Mouse (Mus musculus) embryonic facial prominence, embryonic 11.5 days (tissue): ENCODE data around the gene Cacna1d. TPM values are rescaled to one million over a fixed set of nuclear protein-coding genes. Genes with fewer than 3 reads are reported as not detected.

ENCODE experiments used
- ATAC-seq: fragments of 200-750 bp; cut with Nextera tagmentation; replicated peaks from 2 replicates; pipeline ENCODE4 v1.8.0; 2017; ENCODE audit warnings: low read depth; ENCODE audit not compliant: insufficient number of reproducible peaks, low FRiP score, low TSS enrichment
- DNase-seq: peaks from one replicate; pipeline ENCODE4 v3.0.0-alpha.2; 2015; ENCODE audit warnings: low spot score
- H3K27ac ChIP-seq: fragments of 300-500 bp; sonication (generic); replicated peaks from 2 replicates; pipeline ENCODE4 v1.5.1; 2014; ENCODE audit warnings: mild to moderate bottlenecking, low read depth, low read length, control low read depth
- H3K27me3 ChIP-seq: fragments of 300-500 bp; sonication (generic); 2 replicates; pipeline ENCODE4 v1.6.1; 2014; ENCODE audit warnings: mild to moderate bottlenecking, low read length, moderate library complexity, mixed read lengths; ENCODE audit not compliant: control insufficient read depth, insufficient read depth
- H3K36me3 ChIP-seq: fragments of 300-500 bp; sonication (generic); replicated peaks from 2 replicates; pipeline ENCODE4 v1.6.1; 2014; ENCODE audit warnings: low read depth, mild to moderate bottlenecking, low read length, moderate library complexity, mixed read lengths; ENCODE audit not compliant: control insufficient read depth, insufficient read depth
- H3K4me1 ChIP-seq: fragments of 300-500 bp; sonication (generic); 2 replicates; pipeline ENCODE4 v1.6.1; 2014; ENCODE audit warnings: low read length, mixed read lengths; ENCODE audit not compliant: control insufficient read depth, insufficient read depth
- H3K4me2 ChIP-seq: fragments of 300-500 bp; sonication (generic); 2 replicates; pipeline ENCODE4 v1.6.1; 2014; ENCODE audit warnings: low read depth, mild to moderate bottlenecking, control low read depth, low read length, moderate library complexity
- H3K4me3 ChIP-seq: fragments of 300-500 bp; sonication (generic); 2 replicates; pipeline ENCODE4 v1.5.1; 2014; ENCODE audit warnings: low read depth, low read length, control low read depth
- H3K9ac ChIP-seq: fragments of 300-500 bp; sonication (generic); replicated peaks from 2 replicates; pipeline ENCODE4 v1.6.1; 2014; ENCODE audit warnings: mild to moderate bottlenecking, control low read depth, low read length
- H3K9me3 ChIP-seq: fragments of 300-500 bp; sonication (generic); replicated peaks from 2 replicates; pipeline ENCODE4 v1.6.1; 2016; ENCODE audit warnings: mild to moderate bottlenecking, low read length, inconsistent platforms, mixed read lengths; ENCODE audit not compliant: control insufficient read depth
- WGBS: fragments of 180-500 bp; shearing (Covaris S2); extraction: QIAGEN DNeasy Blood & Tissue Kit; methylation state at CpG from one replicate; pipeline ENCODE4 v1.1.7; 2014; 5-methylcytosine and 5-hydroxymethylcytosine counted together
- polyA plus RNA-seq: library from polyadenylated mRNA; unstranded; fragments of >200 nt; fragmentation: Nextera tagmentation; extraction: Ambion mirVana; gene quantifications from 2 replicates; pipeline ENCODE4 v1.2.1, GENCODE M21; 2014

Gene Cacna1d
- polyA plus RNA-seq, 1 experiment from 2014 or later: 0.88 TPM

DNA sequence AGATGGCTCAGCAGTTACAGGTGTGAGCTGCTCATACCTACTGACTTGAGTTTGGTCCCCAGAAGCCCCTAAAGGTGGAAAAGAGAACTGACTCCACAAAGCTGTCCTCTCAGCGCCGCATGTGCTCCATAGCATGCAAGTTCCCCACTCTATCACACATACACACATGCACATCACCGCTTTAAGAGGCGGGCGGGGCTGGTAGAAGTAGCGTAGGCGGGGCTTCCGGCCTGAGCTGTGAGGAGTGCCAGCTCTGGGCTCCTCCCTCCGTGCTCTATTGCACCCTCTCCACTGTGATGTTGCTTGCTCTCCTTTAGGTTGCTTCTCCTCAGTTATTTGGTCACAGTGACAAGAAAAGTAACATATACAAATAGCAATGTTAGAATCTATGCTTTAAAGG lies 225.5 kb downstream of the Cacna1d start:
- H3K4me2 ChIP-seq: no peak overlapping the region
- 84% methylated on average over 9 of the region's 9 CpGs for WGBS
- H3K9me3 ChIP-seq: no peaks in the 10 kb centered on the region
- no peaks in the 10 kb centered on the region for H3K36me3 ChIP-seq
- no peak overlapping the region for H3K27ac ChIP-seq
- DNase-seq: no peak
- H3K4me1 ChIP-seq: no peaks in the 10 kb centered on the region; the same call in 1 of the 2 replicates
- H3K4me3 ChIP-seq: no peak overlapping the region
- H3K9ac ChIP-seq: no peak overlapping the region
- H3K27me3 ChIP-seq: no peaks in the 10 kb centered on the region
- no peak for ATAC-seq

DNA sequence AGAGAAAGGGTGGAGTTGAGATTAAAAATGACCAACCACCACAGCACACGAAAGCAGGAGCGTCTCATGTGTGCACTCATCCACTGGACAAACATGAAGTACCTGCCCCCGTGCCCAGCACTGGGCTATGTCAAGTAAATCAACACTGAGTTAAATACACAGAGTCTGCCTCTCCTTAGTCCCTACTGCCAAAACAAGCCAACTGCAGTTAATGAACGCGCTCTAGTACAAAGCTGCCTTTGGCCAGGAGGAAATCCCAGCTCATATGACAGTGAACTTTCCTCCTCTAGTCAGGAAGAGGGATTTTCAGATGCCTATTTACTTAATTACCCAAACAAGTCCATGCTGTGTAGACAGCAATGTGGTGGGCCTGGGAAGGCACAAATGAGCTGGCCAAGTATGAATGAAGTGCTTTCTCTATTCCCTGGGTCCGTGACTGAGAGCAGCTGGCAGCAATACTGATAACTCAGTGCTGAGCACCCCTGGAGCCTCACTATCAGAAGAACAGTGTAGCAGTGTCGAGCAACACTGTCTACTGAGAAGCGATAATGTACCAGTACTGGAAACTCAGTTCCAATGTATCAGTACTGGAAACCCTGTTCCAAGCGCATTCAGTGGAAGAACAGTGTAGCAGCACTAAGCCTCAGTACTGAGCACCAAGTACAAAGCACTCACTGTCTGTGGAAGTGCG lies 229.5 kb downstream of the Cacna1d start:
- DNase-seq (peak; percentile 55), ATAC-seq (peak; percentile 48; the same call in 1 of the 2 replicates)
- Histone ChIP-seq H3K36me3 (no peaks in the 10 kb centered on the region), H3K4me1 (no peaks in the 10 kb centered on the region; the same call in 1 of the 2 replicates), H3K4me2 (no peak overlapping the region), H3K27ac (no peak overlapping the region), H3K9ac (no peak overlapping the region), H3K27me3 (no peaks in the 10 kb centered on the region), H3K4me3 (no peak overlapping the region), H3K9me3 (no peaks in the 10 kb centered on the region)
- WGBS: 56% methylated on average over 10 of the region's 10 CpGs

DNA sequence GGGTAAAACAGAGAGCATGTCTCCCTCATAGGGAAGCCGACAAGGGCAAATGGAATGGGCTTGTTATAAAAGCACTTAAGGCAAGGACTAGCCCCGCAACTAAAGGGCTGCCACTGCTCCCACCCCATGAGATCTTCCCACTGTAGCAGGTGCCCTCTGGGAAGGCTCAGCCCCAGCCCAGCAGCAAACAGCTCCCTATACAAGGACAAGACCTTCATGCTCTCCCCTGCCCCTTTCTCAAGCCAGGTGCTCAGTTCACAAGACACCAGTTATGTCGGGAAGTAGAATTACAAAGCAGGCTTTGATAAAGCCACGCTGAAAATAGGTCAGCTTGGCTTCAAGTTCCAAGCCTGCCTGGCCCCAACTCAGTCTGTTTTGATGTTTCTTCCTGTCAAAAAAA lies 233.6 kb downstream of the Cacna1d start:
- Histone ChIP-seq H3K4me2 (no peak overlapping the region), H3K4me3 (no peak overlapping the region), H3K27ac (no peak overlapping the region), H3K4me1 (no peaks in the 10 kb centered on the region; the same call in 1 of the 2 replicates), H3K27me3 (no peaks in the 10 kb centered on the region), H3K9ac (no peak overlapping the region), H3K36me3 (no peaks in the 10 kb centered on the region), H3K9me3 (no peaks in the 10 kb centered on the region)
- DNase-seq (no peak), ATAC-seq (no peak)
- WGBS: 58% methylated on average over 4 of the region's 4 CpGs

DNA sequence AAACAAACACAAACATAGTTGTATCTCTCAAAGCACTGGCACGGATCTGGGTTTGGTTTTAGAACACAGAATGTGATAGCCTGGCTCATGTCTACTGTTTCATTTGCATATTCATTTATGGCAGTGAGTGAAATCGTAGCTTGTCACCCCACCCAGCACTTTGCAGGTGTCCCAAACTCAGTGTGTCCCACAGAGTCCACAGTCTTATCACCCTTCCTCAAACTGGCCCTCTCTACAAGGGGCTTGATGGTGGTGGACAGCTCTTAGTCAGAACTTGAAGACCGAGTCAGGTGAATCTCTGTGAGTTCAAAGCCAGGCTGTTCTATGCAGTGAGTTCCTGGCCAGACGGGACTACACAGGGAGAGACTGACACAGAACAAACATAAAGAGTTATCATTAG lies 234.8 kb downstream of the Cacna1d start:
- ATAC-seq: no peak
- WGBS: 78% methylated on average over 4 of the region's 4 CpGs
- Histone ChIP-seq H3K27me3 (no peaks in the 10 kb centered on the region), H3K9ac (no peak overlapping the region), H3K4me2 (no peak overlapping the region), H3K9me3 (no peaks in the 10 kb centered on the region), H3K4me3 (no peak overlapping the region), H3K36me3 (no peaks in the 10 kb centered on the region), H3K4me1 (no peaks in the 10 kb centered on the region), H3K27ac (no peak overlapping the region)
- DNase-seq: no peak

DNA sequence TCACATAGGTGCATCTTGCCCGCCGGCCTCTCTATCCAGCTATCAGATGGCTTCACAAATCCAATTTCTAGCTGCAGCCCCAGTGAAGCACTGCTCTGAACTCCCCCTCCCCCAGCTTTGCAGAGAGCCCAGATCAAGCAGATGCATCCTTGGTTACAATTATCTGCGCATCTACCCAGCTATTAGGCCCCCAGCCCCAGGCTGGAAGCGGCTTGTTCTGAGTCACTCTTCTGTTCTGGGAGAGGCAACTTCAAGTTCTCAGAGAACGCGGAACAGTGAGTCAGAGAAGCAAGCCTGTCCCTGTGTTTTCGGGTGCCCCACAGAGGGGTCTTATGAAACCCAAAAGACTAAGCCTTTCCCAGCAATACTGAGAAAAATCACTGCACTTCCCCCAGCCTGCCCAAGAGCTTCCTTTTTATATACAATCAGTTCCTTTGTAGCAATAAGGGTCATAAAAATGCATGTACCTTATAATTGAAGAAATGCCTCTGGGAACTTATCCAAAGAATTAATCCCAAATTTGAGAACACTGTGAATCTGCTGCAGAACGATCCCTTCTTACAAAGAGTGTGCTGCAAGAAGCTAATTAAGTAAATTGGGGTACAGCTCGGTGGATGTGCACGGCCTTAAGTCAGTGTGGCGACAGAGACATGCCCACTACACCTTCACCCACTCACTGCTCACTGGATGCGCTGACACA lies 235.4 kb downstream of the Cacna1d start:
- Histone ChIP-seq H3K4me3 (no peak overlapping the region), H3K4me2 (no peak overlapping the region), H3K4me1 (no peaks in the 10 kb centered on the region), H3K27me3 (no peaks in the 10 kb centered on the region), H3K36me3 (no peaks in the 10 kb centered on the region), H3K27ac (no peak overlapping the region), H3K9ac (no peak overlapping the region), H3K9me3 (no peaks in the 10 kb centered on the region)
- peak; percentile 48 for DNase-seq
- 59% methylated on average over 12 of the region's 12 CpGs for WGBS
- no peak for ATAC-seq

DNA sequence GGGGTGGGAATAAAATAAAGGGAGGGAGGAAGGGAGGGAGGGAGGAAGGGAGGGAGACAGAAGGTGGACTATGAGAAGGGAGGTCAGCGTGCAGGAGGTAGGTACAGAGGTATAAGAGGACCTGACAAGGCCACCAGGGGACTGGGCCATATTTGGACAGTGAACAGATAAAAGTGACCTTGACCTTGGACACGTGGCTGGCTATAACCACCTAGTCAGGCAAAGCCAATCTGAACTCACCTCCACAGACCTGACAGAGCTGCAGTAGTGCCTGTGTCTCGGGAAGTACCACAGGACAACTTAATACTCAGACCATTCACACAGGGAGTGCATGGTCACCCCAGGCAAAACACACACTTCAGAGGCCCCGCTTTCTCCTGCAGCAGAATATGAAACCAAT lies 236.5 kb downstream of the Cacna1d start:
- 70% methylated on average over 4 of the region's 4 CpGs for WGBS
- ATAC-seq (0 out of 2 replicates have a peak, but pooled peaks have one; percentile 44), DNase-seq (no peak)
- Histone ChIP-seq H3K4me2 (no peak overlapping the region), H3K27ac (no peak overlapping the region), H3K4me1 (no peaks in the 10 kb centered on the region), H3K27me3 (no peaks in the 10 kb centered on the region), H3K36me3 (no peaks in the 10 kb centered on the region), H3K4me3 (no peak overlapping the region), H3K9me3 (no peaks in the 10 kb centered on the region), H3K9ac (no peak overlapping the region)

DNA sequence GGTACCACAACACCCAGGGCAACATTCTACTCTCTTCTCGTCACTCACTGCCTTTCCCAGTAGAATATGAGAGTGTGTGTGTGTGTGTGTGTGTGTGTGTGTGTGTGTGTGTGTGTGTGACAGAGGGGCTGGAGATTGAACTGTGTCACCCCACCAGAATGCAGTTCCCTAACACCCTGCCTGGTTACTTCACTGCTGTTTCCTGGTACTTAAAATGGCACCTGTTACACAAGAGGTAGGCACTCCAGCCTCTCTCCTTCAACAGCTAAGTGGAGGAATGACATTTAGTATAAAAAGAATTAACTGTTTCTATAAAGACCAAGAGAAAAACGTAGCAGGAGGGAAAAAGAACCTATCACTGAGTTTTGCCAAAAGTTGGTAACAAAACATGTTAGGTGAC lies 238.4 kb downstream of the Cacna1d start:
- 81% methylated on average over 2 of the region's 2 CpGs for WGBS
- Histone ChIP-seq H3K4me1 (no peaks in the 10 kb centered on the region), H3K4me3 (no peak overlapping the region), H3K9me3 (no peaks in the 10 kb centered on the region), H3K36me3 (no peaks in the 10 kb centered on the region), H3K27ac (no peak overlapping the region), H3K27me3 (no peaks in the 10 kb centered on the region), H3K4me2 (no peak overlapping the region), H3K9ac (no peak overlapping the region)
- DNase-seq: no peak
- ATAC-seq: no peak

DNA sequence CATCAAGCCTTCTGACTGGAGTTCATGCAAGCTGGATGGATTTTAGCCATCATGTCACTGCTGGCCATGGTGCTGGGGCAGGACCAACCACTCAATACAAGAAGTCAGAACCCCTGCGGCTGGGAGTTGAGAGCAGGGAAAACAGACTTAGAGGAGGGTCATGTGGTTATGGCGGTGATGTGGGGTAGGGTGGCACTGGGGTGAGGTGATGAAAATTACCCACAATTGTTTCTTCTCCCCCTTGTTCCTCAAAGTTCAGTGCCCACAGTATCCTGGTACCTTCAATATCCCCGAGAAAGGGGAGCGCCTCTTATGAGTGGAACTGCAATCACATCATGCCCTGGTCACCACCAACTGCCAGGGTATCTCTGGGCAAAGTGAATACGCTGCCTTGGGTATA lies 239.9 kb downstream of the Cacna1d start:
- H3K4me1 ChIP-seq: no peaks in the 10 kb centered on the region
- ATAC-seq (no peak), DNase-seq (no peak)
- no peak overlapping the region for H3K4me2 ChIP-seq
- H3K9ac ChIP-seq: no peak overlapping the region
- no peaks in the 10 kb centered on the region for H3K27me3 ChIP-seq
- H3K27ac ChIP-seq: no peak overlapping the region
- 87% methylated on average over 5 of the region's 5 CpGs for WGBS
- no peak overlapping the region for H3K4me3 ChIP-seq
- H3K36me3 ChIP-seq: no peaks in the 10 kb centered on the region
- H3K9me3 ChIP-seq: no peaks in the 10 kb centered on the region
